Mouse (Mus musculus): ENCODE measurements around the gene Map6d1.

The Map6d1 gene

DNA sequence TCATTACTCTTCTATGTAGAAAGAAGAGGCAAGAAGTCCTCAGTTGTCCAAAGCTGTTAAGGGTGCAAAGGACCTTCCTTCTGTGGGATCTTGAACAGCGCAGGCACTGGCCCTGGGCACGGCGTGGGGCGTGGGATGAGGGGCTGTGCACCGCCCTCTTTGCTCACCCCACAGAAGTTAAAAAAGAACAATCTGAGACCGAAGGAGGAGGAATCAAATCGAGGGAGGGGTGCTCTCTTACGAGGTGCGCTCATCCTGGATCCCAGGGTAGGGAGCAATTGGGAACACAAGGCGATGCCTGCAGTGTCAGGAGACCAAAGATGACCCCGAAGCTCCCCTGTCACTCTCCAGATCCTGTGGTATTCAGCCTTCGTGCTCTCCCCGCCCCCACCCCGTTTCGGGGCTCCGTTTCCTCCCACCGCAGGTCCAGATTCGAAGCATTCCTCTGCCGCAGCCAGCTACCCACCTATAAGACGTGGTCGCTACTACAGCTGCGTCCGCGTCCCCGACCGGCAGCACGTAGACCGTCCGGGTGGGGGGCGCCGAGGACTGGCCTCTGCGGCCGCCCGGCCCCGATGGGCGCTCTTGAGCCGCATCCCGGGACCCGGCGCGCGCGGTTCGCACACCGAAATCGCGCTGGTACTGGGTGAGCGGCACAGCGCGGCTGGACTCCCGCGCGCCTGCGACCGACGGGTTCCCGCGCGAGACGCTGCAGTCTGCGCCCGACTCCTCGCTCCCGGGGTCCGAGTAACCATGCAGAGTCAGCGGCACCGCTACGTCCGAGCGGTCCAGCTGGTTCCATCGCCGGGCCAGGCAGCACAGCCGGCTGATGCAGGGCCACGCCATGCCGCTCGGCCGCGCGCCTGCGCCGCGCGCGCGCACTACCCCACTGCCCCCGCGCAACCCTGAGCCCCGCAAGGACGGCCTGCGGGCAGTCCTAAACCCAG lies at the start of gene Map6d1:
TSS of gene Map6d1 (minus strand) at position 891 of the 947 bp plus-strand sequence.
- no peaks in the 10 kb centered on the region for H3K36me3 ChIP-seq (ENCODE audit: control insufficient read depth, insufficient read depth, low read length, poor library complexity, severe bottlenecking)
- peak; percentile 7 for DNase-seq (ENCODE audit: low read depth, low spot score)
- H3K27me3 ChIP-seq (ENCODE audit: control insufficient read depth, insufficient read depth, low read length, poor library complexity, severe bottlenecking): no peaks in the 10 kb centered on the region

DNA sequence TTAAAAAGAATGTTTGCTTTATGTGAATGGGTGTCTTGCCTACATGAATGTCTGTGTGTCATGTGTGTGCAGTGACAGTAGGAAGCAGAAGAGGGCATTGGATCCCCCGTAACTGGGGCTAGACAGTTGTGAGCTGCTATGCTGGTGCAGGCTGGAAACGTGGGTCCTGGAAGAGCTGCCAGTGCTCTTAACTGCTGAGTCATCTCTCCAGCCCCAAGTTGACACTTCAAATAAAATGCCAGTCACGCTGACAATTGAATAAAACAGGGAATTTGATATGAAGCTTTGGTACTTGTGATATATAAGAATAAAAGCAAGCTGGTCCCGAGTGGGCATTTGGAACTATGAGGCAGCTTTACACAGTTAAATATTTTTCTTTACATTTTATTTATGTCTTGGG lies 39.1 kb upstream of the Map6d1 start:
- no peak for DNase-seq (ENCODE audit: low read depth, low spot score)
- H3K27me3 ChIP-seq (ENCODE audit: control insufficient read depth, insufficient read depth, low read length, poor library complexity, severe bottlenecking): no peaks in the 10 kb centered on the region
- H3K36me3 ChIP-seq (ENCODE audit: control insufficient read depth, insufficient read depth, low read length, poor library complexity, severe bottlenecking): peaks cover 11% of the 10 kb centered on the region

DNA sequence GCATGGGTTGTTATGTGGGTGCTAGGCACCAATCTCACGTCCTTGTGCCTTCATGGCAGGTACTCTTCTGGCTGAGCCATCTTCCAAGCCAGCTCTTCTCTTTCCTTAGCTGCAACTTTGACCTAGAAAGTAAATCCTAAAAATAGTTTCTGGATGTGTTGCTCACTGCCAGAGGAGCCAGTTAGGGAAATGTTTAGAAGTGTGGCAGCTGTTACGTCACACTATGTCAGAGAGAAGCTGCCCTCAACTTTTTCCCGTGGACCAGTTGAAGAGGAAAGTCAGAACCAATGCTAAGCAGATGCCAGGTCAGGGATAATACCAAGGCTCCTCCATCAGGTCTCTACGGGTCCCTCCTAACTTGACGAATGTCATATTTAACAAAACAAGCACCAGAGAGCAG lies 38.2 kb upstream of the Map6d1 start:
- Histone ChIP-seq H3K27me3 (ENCODE audit: control insufficient read depth, insufficient read depth, low read length, poor library complexity, severe bottlenecking) (no peaks in the 10 kb centered on the region), H3K36me3 (ENCODE audit: control insufficient read depth, insufficient read depth, low read length, poor library complexity, severe bottlenecking) (peaks cover 11% of the 10 kb centered on the region)
- DNase-seq (ENCODE audit: low read depth, low spot score): no peak

DNA sequence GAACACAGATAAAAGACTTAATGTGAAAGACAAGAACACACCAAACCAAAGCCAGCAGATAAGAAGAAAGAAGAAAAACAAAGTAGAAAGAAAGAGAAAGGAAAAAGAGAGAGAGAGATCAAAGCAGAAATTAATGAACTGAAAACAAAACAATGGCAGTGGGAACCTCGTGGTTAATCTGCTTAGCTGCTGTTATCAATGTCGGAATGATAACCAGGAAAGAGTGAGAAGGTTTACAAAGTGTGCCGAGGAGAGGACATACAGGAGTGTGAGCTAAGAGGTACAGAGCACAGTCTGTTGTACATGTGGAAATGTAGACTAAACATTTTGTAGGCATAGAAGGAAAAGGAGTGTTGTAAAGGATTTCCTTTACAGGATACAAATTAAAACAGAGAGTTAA lies 31.8 kb upstream of the Map6d1 start:
- H3K27me3 ChIP-seq (ENCODE audit: control insufficient read depth, insufficient read depth, low read length, poor library complexity, severe bottlenecking): no peaks in the 10 kb centered on the region

DNA sequence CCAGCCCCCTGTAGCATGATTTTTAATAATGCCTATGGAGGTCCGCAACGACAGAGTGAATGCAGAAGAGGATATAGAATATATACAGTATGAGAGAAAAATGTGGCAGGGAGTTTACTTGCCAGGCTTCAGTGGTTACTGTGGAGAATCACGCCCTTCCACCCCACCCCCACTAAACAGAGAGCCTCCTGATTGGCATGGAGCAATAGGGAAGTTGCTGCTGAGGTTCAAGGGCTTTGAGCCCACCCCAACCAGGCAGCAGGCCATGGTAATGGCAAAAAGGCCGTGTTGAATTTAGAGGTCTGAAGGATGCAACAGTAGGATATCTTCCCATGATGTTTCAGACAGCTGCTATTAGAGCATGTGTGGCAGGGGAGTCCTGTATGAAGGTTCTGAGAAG lies 30.2 kb upstream of the Map6d1 start:
- Histone ChIP-seq H3K36me3 (ENCODE audit: control insufficient read depth, insufficient read depth, low read length, poor library complexity, severe bottlenecking) (no peaks in the 10 kb centered on the region), H3K27me3 (ENCODE audit: control insufficient read depth, insufficient read depth, low read length, poor library complexity, severe bottlenecking) (no peaks in the 10 kb centered on the region)
- DNase-seq (ENCODE audit: low read depth, low spot score): no peak

More for the DNA sequence above, 31.8 kb upstream of the Map6d1 start:
- no peaks in the 10 kb centered on the region for H3K36me3 ChIP-seq (ENCODE audit: control insufficient read depth, insufficient read depth, low read length, poor library complexity, severe bottlenecking)
- DNase-seq (ENCODE audit: low read depth, low spot score): no peak

DNA sequence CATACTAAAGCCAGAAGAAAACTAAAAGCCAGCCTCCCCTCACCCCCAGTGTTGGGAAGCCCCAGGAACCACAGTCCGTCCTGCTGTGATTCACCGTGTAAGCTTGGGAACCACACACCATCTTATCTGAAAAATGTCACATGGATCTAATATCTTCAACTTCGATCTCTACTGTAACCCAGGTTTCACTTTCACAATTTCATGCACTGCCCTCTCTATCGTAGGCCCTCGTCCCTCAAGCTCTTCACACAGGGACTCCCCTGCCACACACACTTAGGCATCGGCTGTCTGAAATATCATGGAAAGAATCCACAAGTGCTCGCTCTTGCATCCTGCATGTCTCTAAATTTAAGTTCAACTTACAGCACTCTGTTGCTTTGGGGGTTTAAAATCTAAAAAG lies 23.9 kb upstream of the Map6d1 start:
- no peaks in the 10 kb centered on the region for H3K36me3 ChIP-seq (ENCODE audit: control insufficient read depth, insufficient read depth, low read length, poor library complexity, severe bottlenecking)
- DNase-seq (ENCODE audit: low read depth, low spot score): no peak
- H3K27me3 ChIP-seq (ENCODE audit: control insufficient read depth, insufficient read depth, low read length, poor library complexity, severe bottlenecking): no peaks in the 10 kb centered on the region

DNA sequence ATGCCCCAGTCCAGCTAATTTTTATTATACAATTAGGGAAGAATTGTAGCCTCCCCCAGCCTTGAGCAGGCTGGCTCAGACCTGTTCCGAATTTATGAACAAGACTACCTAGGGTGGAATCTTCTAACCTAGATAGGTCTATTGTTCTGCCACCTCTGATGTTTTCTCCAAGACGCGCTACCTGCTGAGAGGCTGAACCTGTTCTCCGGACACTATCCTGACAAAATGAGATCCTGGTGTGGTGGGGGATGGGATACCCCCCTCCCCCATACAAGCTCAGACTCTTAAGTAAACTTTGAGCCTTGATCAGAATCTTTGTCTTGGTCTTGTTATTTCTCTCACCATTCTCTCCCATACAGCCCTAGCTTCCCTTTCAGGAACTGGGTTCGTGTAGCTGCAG lies 16.8 kb upstream of the Map6d1 start:
- DNase-seq (ENCODE audit: low read depth, low spot score): no peak
- Histone ChIP-seq H3K36me3 (ENCODE audit: control insufficient read depth, insufficient read depth, low read length, poor library complexity, severe bottlenecking) (no peaks in the 10 kb centered on the region), H3K27me3 (ENCODE audit: control insufficient read depth, insufficient read depth, low read length, poor library complexity, severe bottlenecking) (no peaks in the 10 kb centered on the region)

DNA sequence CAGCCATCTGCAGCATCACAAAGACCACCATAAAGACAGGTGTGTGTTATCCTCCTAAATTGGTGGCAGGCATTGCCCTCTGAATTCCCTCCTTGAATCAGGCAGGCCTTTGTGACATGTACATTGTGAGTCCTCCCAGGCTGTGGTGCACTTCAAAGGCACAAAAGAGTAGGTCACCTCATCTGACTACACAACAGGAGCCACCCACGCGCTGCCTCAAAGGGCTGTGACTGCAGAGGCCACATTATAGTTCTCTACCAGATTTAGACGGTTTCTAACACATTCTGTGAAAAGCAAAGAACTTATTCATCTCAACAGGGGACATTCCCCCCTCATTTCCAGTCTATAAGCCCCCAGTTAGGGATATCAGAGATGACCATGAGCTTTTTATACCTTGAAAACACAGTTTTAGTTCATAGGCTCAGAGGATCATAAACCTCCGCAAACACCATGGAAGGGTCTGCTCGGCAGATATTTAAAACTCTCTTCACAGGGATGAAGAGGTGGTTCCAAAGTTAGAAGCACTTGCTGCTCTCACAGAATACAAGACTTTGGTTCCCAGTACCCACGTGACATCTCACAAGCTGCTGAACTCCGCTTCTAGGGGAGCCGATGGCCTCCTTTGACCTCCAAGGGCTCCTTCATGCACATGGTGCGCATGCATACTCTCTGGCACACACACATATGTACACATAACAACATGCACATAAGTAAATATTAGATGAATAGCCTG lies 7.5 kb upstream of the Map6d1 start:
- Histone ChIP-seq H3K27me3 (ENCODE audit: control insufficient read depth, insufficient read depth, low read length, poor library complexity, severe bottlenecking) (no peaks in the 10 kb centered on the region), H3K36me3 (ENCODE audit: control insufficient read depth, insufficient read depth, low read length, poor library complexity, severe bottlenecking) (no peaks in the 10 kb centered on the region)
- DNase-seq (ENCODE audit: low read depth, low spot score): no peak

DNA sequence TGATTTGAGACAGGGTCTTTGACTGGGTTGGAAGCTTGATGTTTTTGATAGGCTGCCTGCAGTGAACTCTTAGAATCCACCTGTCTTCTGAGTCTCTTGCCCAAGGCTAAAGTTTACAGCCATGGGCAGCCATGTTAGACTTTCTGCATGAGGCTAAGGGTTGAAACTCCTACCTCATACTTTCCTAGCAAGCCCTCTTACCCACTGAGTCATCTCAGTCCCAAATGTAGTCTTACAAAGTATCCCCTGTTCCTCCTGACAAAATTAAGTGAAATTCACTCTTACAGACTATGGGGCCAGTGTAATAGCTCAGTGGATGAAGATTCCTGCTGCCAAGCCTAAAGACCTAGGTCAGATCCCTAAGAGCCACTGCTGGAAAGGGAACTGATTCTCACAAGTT lies 5.9 kb upstream of the Map6d1 start:
- H3K36me3 ChIP-seq (ENCODE audit: control insufficient read depth, insufficient read depth, low read length, poor library complexity, severe bottlenecking): no peaks in the 10 kb centered on the region
- H3K27me3 ChIP-seq (ENCODE audit: control insufficient read depth, insufficient read depth, low read length, poor library complexity, severe bottlenecking): no peaks in the 10 kb centered on the region
- DNase-seq (ENCODE audit: low read depth, low spot score): no peak

DNA sequence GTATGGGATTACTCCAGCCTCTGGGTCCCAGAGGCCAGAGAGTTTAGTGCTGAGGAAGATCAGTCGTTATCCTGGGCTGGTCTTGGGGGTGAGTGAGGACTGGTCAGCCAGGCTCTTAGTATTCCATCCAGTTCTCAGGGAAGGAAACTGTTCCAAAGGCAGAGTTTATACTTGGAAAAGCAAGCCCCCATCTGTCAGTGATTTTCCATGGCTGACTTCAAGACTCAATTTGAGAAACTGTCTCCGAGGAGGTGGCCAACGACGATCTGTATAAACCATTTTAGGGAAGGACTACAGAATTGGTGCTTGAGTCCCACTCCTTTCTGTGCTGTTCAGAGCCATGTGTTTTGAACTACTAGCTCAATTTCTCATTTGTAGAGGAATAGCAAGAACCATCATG lies 2.5 kb downstream of the Map6d1 start:
- Histone ChIP-seq H3K36me3 (ENCODE audit: control insufficient read depth, insufficient read depth, low read length, poor library complexity, severe bottlenecking) (no peaks in the 10 kb centered on the region), H3K27me3 (ENCODE audit: control insufficient read depth, insufficient read depth, low read length, poor library complexity, severe bottlenecking) (no peaks in the 10 kb centered on the region)
- no peak for DNase-seq (ENCODE audit: low read depth, low spot score)

DNA sequence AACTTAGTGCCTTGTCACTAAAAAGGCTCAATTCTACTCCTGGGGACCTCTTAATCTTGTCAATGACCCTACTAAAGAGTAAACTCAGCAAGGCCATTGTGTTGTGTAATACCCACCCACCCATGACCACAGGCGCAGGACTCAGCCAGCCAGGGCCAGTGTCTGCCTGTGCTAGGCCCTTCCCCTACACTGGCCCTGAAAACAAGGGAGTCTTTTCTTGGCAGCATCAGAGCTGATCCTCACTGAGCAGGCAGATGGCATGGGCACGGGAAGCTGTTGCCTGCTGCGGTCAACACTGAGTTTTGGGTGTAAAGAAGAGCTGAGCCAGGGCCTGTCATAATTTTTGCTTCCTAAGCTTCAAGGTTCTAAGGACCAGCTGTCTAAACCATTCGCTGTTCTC lies 3.7 kb downstream of the Map6d1 start:
- Histone ChIP-seq H3K27me3 (ENCODE audit: control insufficient read depth, insufficient read depth, low read length, poor library complexity, severe bottlenecking) (no peaks in the 10 kb centered on the region), H3K36me3 (ENCODE audit: control insufficient read depth, insufficient read depth, low read length, poor library complexity, severe bottlenecking) (no peaks in the 10 kb centered on the region)
- no peak for DNase-seq (ENCODE audit: low read depth, low spot score)

DNA sequence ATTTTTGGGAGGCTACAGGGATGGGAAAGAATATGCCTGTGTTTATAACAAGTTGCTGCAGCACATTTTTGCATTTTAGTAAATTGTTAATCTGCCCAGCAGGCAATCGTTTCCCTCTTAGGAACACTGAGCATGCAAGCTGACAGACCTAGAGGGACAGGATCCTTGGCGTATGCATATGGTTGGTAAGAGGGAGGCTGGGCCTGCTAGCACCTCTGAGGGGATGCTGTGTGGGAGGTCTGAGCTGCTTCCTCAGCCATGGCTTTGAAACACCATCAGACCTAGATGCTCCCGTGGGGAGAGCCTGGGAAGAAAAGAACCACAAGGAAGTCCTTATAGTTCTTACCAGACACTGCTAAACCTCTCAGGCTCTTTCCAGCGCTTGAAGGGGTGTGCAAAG lies 6.8 kb downstream of the Map6d1 start:
- H3K27me3 ChIP-seq (ENCODE audit: control insufficient read depth, insufficient read depth, low read length, poor library complexity, severe bottlenecking): no peaks in the 10 kb centered on the region
- DNase-seq (ENCODE audit: low read depth, low spot score): no peak
- peaks cover 7% of the 10 kb centered on the region; the same call in 1 of the 2 replicates for H3K36me3 ChIP-seq (ENCODE audit: control insufficient read depth, insufficient read depth, low read length, poor library complexity, severe bottlenecking)

DNA sequence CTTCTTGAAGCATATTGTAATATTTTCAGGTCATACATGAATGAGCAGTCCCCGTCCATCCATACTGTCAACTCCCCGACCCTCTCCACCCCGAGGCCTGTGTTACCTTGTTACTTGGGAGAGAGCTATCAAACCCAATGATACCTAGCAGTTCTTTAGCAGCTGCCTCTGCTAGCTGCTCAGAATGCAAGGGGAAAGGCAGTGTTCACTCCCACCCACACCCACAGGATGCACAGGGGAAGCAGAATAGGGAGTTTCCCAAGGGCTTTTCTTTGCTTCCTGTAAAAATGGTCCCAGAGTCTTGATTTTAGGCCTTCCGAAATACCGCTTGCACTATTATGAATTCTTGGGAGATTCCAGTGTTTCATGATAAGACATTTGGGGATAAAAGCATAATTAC lies 13.0 kb downstream of the Map6d1 start:
- no peaks in the 10 kb centered on the region for H3K27me3 ChIP-seq (ENCODE audit: control insufficient read depth, insufficient read depth, low read length, poor library complexity, severe bottlenecking)
- no peak for DNase-seq (ENCODE audit: low read depth, low spot score)
- H3K36me3 ChIP-seq (ENCODE audit: control insufficient read depth, insufficient read depth, low read length, poor library complexity, severe bottlenecking): peaks cover 9% of the 10 kb centered on the region; the same call in 1 of the 2 replicates

DNA sequence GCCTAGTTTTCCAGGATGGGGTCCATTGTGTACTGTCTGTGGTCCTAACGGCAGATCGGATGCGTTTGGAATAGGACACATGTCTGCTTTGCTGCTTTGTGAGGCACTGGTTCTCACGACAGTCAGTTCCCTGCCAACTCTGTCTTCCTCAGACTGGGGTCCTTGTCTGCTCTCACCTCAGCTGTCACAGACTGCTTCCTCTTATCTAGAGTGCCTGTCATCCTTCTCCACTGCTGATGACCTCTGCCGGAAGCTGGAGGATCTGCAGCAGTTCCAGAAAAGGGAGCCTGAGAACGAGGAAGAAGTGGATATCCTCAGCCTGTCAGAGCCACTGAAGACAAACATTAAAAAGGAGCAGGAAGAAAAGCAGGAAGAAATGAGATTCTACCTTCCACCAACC lies 13.7 kb downstream of the Map6d1 start:
- DNase-seq (ENCODE audit: low read depth, low spot score): no peak
- peaks cover 9% of the 10 kb centered on the region; the same call in 1 of the 2 replicates for H3K36me3 ChIP-seq (ENCODE audit: control insufficient read depth, insufficient read depth, low read length, poor library complexity, severe bottlenecking)
- no peaks in the 10 kb centered on the region for H3K27me3 ChIP-seq (ENCODE audit: control insufficient read depth, insufficient read depth, low read length, poor library complexity, severe bottlenecking)

DNA sequence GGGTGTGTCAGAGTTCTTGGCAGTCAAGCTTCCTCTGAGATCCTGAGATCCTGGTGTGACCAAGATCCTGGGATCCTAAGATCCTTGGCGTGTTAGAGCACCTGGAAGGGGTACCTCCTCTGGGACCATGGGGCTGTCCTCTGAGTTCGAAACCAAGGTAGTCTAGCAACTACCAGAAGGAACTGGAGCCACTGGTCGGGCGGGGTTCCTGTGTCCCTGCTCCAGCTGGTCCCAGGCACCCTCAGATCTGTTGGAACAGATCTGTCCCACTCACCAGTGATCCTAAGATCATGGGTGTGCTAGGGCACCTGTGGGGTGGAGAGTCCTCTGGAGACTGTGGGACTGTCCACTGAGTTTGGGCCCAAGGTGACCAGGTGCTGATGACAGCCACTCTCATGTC lies 14.5 kb downstream of the Map6d1 start:
- H3K36me3 ChIP-seq (ENCODE audit: control insufficient read depth, insufficient read depth, low read length, poor library complexity, severe bottlenecking): peaks cover 9% of the 10 kb centered on the region; the same call in 1 of the 2 replicates
- H3K27me3 ChIP-seq (ENCODE audit: control insufficient read depth, insufficient read depth, low read length, poor library complexity, severe bottlenecking): no peaks in the 10 kb centered on the region
- DNase-seq (ENCODE audit: low read depth, low spot score): no peak

Measured in splenic B cell, adult 2 months (primary cell).